Mouse (Mus musculus) common myeloid progenitor, adult 5-6 weeks (primary cell): ENCODE measurements around the gene Grm8. TPM values are rescaled to one million over a fixed set of nuclear protein-coding genes. Genes with fewer than 3 reads are reported as not detected.

Source experiments
- ATAC-seq: replicated peaks from 2 replicates; pipeline ENCODE4 v1.8.0; 2016; ENCODE audit warnings: low read depth, mild to moderate bottlenecking, moderate TSS enrichment, inconsistent platforms; ENCODE audit not compliant: poor library complexity, severe bottlenecking
- total RNA-seq: library from RNA; stranded (forward); fragments of 200-1000, 187-1606 nt; gene quantifications from 2 replicates; pipeline ENCODE4 v1.2.3, GENCODE M21; 2017

Gene Grm8
- total RNA-seq, 1 experiment from 2014 or later = not detected

- no peak for ATAC-seq
These were observed 819.0 kb downstream of the Grm8 start for GRCm38 (mm10) chr6:27316018-27316417.

- ATAC-seq = no peak
These were observed 820.5 kb downstream of the Grm8 start for GRCm38 (mm10) chr6:27314273-27315009.

GRCm38 (mm10) chr6:27310401-27310800 is 824.6 kb downstream of the Grm8 start:
- 0 out of 2 replicates have a peak, but pooled peaks have one; percentile 45 for ATAC-seq

GRCm38 (mm10) chr6:27305351-27305750 is 829.6 kb downstream of the Grm8 start:
- ATAC-seq = no peak

- no peak for ATAC-seq
These were observed 870.0 kb downstream of the Grm8 start for GRCm38 (mm10) chr6:27264972-27265371.

GRCm38 (mm10) chr6:27262611-27263010 is 872.4 kb downstream of the Grm8 start:
- ATAC-seq = no peak

- ATAC-seq = no peak
These were observed 894.6 kb downstream of the Grm8 start for GRCm38 (mm10) chr6:27240416-27240815.

- ATAC-seq = no peak
These were observed 895.0 kb downstream of the Grm8 start for GRCm38 (mm10) chr6:27239968-27240367.
